Mouse (Mus musculus): ENCODE data around the gene Ngrn.

- TF ChIP-seq CTCF (conservative IDR thresholded peaks at IDR 0.05; ENCODE audit: insufficient read depth, insufficient read length, low read depth, low read length) (no peak), POLR2A (IDR thresholded peaks at IDR 0.05; ENCODE audit: low read depth, low read length) (no peak)
Measured at GRCm38 (mm10) chr7:80284391-80284790, 23.4 kb downstream of the Ngrn start.
